Mouse (Mus musculus) embryonic facial prominence, embryonic 12.5 days (tissue): ENCODE results near the gene Plekhh3. TPM values are rescaled to one million over a fixed set of nuclear protein-coding genes. Genes with fewer than 3 reads are reported as not detected.

Experiments used
- ATAC-seq: fragments of 200-750 bp; cut with Nextera tagmentation; 2 replicates; pipeline ENCODE4 v1.8.0; 2017; ENCODE audit not compliant: insufficient number of reproducible peaks, insufficient read depth, low FRiP score, low TSS enrichment
- H3K27ac ChIP-seq: fragments of 300-500 bp; sonication (generic); 2 replicates; pipeline ENCODE4 v1.5.1; 2016; ENCODE audit warnings: mild to moderate bottlenecking
- H3K27me3 ChIP-seq: fragments of 300-500 bp; sonication (generic); 2 replicates; pipeline ENCODE4 v1.6.1; 2016; ENCODE audit warnings: mild to moderate bottlenecking, moderate library complexity
- H3K36me3 ChIP-seq: fragments of 300-500 bp; sonication (generic); 2 replicates; pipeline ENCODE4 v1.6.1; 2016; ENCODE audit warnings: mild to moderate bottlenecking
- H3K4me1 ChIP-seq: fragments of 300-500 bp; sonication (generic); 2 replicates; pipeline ENCODE4 v1.6.1; 2016
- H3K4me2 ChIP-seq: fragments of 300-500 bp; sonication (generic); replicated peaks from 2 replicates; pipeline ENCODE4 v1.6.1; 2016; ENCODE audit warnings: mild to moderate bottlenecking, moderate library complexity
- H3K4me3 ChIP-seq: fragments of 300-500 bp; sonication (generic); 2 replicates; pipeline ENCODE4 v1.5.1; 2016; ENCODE audit warnings: mild to moderate bottlenecking
- H3K9ac ChIP-seq: fragments of 300-500 bp; sonication (generic); 2 replicates; pipeline ENCODE4 v1.6.1; 2016; ENCODE audit warnings: mild to moderate bottlenecking, moderate library complexity
- H3K9me3 ChIP-seq: fragments of 300-500 bp; sonication (generic); 2 replicates; pipeline ENCODE4 v1.6.1; 2016; ENCODE audit warnings: mild to moderate bottlenecking, moderate library complexity
- WGBS: fragments of 180-500 bp; shearing (Covaris S2); methylation state at CpG from one replicate; pipeline ENCODE4 v1.1.7; 2016; 5-methylcytosine and 5-hydroxymethylcytosine counted together
- polyA plus RNA-seq: library from polyadenylated mRNA; unstranded; fragments of >200 nt; fragmentation: Nextera tagmentation; extraction: Ambion mirVana; gene quantifications from 2 replicates; pipeline ENCODE4 v1.2.1, GENCODE M21; 2016

Plekhh3 gene
- polyA plus RNA-seq, 1 experiment from 2014 or later: 10.3 TPM

DNA sequence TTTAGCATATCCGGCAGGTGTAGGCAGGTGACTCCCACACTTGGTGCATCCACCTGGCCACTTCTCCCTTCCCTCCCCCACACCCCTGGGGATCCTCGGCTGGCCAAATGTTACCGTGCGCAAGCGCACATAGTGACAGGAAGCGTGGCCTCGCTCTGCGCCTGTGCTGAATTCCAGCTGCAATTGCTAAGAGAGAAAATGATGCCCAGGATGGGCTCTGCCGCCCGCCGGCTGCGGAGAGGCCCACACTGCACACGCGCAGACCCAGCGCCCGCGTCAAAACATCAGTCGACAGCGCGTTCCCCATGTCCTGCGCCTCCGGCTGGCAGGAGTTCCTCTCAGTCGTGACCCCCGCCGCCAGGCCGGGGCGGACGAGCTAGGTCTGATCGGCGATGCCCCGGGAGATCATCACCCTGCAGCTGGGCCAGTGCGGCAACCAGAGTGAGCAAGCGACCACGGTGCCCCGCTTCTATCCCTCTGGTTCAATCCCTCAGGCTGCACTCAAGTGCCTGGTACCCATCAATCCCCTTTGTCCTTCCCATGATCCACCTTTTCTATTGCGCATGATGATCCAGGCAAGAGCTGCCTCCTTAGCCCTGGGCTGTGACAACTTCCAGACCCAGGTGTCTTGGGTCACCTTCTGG is 15.3 kb downstream of the Plekhh3 start, which contains the start of gene Tubg2:
Gene Tubg2, plus strand, starts transcription at position 180 of the 644 bp plus-strand sequence.
- H3K36me3 ChIP-seq: no peaks in the 10 kb centered on the region
- no peaks in the 10 kb centered on the region for H3K9me3 ChIP-seq
- H3K27me3 ChIP-seq: no peaks in the 10 kb centered on the region; the same call in 1 of the 2 replicates
- WGBS: 2% methylated on average over 34 of the region's 36 CpGs
- H3K9ac ChIP-seq: peak within 1 kb of the TSS; percentile 52
- peak within 1 kb of the TSS; percentile 59 for H3K4me2 ChIP-seq
- H3K27ac ChIP-seq: peak within 1 kb of the TSS; percentile 68; the same call in 1 of the 2 replicates
- H3K4me1 ChIP-seq: peaks cover 13% of the 10 kb centered on the region; the same call in 1 of the 2 replicates
- peak within 1 kb of the TSS; percentile 37 for H3K4me3 ChIP-seq
- ATAC-seq: peak; percentile 67

DNA sequence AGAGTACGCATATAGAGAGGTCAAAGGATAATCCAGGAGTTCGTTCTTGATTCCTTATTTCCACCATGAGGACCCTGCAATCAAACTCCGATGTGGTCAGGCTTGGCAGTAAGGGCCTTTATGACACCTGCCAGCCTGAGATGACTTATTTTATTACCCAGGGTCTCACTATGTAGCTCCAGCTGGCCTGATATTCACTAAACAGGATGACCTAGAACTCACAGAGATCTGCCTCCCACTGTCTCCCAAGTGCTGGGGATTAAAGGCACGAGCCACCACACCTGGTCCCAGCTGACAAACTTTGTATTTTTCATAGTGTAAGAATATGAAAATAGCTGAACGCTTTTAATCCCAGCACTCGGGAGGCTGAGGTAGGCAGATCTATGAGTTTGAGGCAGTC is 16.0 kb downstream of the Plekhh3 start:
- Histone ChIP-seq H3K4me1 (peaks cover 13% of the 10 kb centered on the region; the same call in 1 of the 2 replicates), H3K27ac (no peak overlapping the region), H3K36me3 (no peaks in the 10 kb centered on the region), H3K4me2 (peak overlapping the region; percentile 59; the same call in 1 of the 2 replicates), H3K4me3 (no peak overlapping the region), H3K9ac (no peak overlapping the region), H3K9me3 (no peaks in the 10 kb centered on the region), H3K27me3 (no peaks in the 10 kb centered on the region; the same call in 1 of the 2 replicates)
- ATAC-seq: no peak
- 69% methylated on average over 6 of the region's 6 CpGs for WGBS

DNA sequence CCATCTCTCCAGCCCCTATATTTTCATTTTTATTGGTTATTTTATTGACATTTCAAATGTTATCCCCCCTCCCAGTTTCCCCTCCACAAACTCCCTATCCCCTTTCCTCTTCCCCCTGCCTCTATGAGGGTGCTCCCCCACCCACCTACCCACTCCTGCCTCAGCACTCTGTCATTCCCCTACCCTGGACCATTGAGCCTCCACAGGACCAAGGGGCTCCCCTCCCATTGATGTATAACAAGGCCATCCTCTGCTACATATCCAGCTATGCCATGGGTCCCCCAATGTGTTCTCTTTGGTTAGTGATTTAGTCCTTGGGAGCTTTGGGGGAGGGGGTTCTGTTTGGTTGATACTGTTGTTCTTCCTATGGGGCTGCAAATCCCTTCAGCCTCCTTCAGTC is 16.5 kb downstream of the Plekhh3 start:
- no peaks in the 10 kb centered on the region; the same call in 1 of the 2 replicates for H3K27me3 ChIP-seq
- peaks cover 16% of the 10 kb centered on the region for H3K4me1 ChIP-seq
- H3K4me2 ChIP-seq: no peak overlapping the region
- H3K9ac ChIP-seq: no peak overlapping the region
- no peaks in the 10 kb centered on the region for H3K9me3 ChIP-seq
- no peak for ATAC-seq
- no peak overlapping the region for H3K27ac ChIP-seq
- H3K4me3 ChIP-seq: no peak overlapping the region
- H3K36me3 ChIP-seq: no peaks in the 10 kb centered on the region

DNA sequence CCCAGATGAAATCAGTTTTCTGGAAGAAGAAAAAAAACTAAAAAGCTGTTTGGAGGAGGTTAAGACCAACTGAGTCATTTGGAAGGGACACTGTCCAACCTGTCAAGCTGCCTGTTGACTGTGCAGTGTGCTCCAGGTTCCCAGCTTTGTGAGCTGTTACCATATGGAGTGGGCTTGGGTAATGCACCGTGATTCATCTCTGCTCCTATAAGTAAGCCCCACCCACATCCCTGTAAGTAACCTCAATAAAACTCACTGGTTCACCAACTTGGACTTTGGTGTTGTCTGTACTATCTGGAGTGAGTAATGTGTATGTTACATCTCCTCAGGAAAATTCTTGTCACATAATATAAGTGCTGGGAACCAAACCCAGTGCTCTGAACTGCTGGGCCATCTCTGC is 18.3 kb downstream of the Plekhh3 start:
- no peaks in the 10 kb centered on the region for H3K36me3 ChIP-seq
- ATAC-seq: no peak
- H3K4me1 ChIP-seq: peaks cover 34% of the 10 kb centered on the region
- no peak overlapping the region for H3K27ac ChIP-seq
- H3K4me2 ChIP-seq: no peak overlapping the region
- WGBS: 80% methylated on average over 1 of the region's 1 CpGs
- H3K4me3 ChIP-seq: no peak overlapping the region
- no peaks in the 10 kb centered on the region for H3K9me3 ChIP-seq
- H3K27me3 ChIP-seq: no peaks in the 10 kb centered on the region; the same call in 1 of the 2 replicates
- H3K9ac ChIP-seq: no peak overlapping the region

DNA sequence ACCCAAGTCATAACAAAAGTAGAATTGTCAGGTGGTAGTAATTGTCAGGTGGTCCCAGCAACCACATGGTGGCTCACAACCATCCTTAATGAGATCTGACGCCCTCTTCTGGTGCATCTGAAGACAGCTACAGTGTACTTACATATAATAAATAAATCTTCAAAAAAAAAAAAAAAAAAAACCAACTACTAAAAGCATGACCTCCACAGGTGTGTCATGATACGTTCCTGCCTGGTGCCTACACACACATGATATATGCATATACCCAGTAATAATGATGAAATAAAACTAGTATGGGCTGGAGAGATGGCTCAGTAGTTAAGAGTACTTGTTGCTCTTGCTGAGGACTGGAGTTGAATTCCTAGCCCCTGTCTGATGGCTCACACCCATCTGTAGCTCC is 20.1 kb downstream of the Plekhh3 start:
- H3K27me3 ChIP-seq: no peaks in the 10 kb centered on the region
- H3K36me3 ChIP-seq: no peaks in the 10 kb centered on the region
- 57% methylated on average over 2 of the region's 2 CpGs for WGBS
- no peak overlapping the region for H3K4me2 ChIP-seq
- H3K27ac ChIP-seq: no peak overlapping the region
- H3K9me3 ChIP-seq: no peaks in the 10 kb centered on the region
- H3K4me3 ChIP-seq: no peak overlapping the region
- peaks cover 32% of the 10 kb centered on the region for H3K4me1 ChIP-seq
- ATAC-seq: no peak
- no peak overlapping the region for H3K9ac ChIP-seq

DNA sequence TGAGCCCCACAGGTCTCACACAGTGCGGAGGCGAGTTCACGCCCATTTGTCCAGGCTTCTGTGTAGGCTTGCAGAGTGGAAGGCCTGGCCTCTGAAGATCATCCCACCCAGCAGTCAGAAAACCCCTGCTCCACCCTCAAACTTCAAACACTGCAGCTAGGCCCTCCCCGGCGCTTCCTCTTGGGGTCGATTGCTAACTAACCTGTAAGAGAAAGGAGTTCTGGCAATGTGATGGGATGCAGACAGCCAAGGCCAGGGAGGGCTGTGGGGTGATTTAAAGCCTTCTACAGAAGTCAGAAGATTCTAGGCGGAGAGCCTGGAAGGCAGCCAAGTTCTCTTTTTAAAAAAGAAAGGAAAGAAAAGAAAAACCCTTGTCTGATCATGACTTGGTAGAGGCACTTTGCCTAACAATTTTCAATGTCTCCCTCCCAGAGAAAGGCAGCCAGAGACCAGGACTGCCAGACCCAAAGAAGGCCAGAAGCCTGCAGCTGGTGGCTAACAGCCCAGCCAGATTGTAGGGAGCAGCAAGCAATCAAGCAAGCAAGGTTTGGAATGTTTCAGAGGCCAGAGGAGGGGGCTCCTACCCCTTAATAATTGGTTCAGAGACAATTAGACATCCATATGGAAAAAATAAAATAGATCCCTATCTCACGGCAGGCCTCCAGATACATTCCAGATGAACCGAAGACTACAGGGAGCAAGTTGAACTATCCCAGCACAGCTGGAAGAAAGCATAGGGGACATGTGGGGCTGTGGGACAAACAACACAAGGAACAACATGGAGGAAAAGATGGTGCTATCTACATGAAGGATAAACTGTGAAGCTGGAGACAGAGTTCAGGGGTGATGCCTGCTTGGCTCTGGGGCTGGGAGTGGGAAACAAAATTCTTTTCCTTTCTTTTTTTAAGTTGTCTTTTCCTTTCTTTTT is 21.7 kb downstream of the Plekhh3 start:
- peak; percentile 64; the same call in 1 of the 2 replicates for ATAC-seq
- Histone ChIP-seq H3K9ac (no peak overlapping the region), H3K4me1 (peaks cover 25% of the 10 kb centered on the region), H3K36me3 (no peaks in the 10 kb centered on the region), H3K27ac (peak overlapping the region; percentile 86), H3K4me2 (no peak overlapping the region), H3K9me3 (no peaks in the 10 kb centered on the region), H3K27me3 (no peaks in the 10 kb centered on the region), H3K4me3 (no peak overlapping the region)
- WGBS: 29% methylated on average over 9 of the region's 9 CpGs

DNA sequence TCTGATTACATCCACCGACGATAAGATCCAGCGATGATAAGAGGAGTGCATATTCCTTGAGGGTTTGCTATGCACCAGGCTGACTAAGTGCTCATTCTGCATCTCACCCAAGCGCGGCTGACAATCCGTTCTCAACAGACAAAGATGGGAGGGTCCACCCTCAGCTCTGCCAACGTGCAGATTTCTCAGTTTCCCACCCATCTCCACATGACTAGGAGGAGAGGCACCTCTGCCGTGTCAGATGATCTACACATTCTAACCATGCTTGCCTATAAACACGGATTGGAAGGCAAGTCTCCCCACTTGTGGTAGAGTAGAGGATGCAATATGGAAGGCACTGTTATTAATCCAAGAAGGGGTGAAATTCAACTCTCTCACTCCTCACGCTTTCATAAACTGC is 22.4 kb downstream of the Plekhh3 start:
- Histone ChIP-seq H3K9ac (no peak overlapping the region), H3K36me3 (no peaks in the 10 kb centered on the region), H3K9me3 (no peaks in the 10 kb centered on the region), H3K27me3 (no peaks in the 10 kb centered on the region), H3K4me1 (peaks cover 28% of the 10 kb centered on the region), H3K4me2 (no peak overlapping the region), H3K27ac (peak overlapping the region; percentile 86), H3K4me3 (no peak overlapping the region)
- WGBS: 59% methylated on average over 10 of the region's 10 CpGs
- ATAC-seq: no peak

DNA sequence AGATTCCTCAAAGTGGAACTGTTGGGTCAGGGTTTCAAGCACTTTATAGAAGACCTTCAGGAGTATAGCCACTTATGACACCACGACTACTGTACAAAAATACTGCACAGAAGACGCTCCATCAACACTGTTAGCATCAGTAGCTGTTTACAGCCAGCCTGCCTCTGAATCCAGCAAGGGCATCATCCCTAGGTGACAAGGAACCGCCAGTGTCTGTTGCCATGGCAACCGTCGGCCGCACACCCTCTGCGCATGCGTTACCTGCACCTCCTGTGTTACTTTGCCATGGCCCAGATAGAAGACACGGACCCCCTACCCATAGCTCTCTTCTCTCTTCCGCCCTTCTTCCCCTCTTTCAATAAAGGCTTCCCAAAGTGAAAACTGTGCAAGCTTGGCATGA is 24.8 kb downstream of the Plekhh3 start:
- Histone ChIP-seq H3K4me3 (no peak overlapping the region), H3K36me3 (no peaks in the 10 kb centered on the region), H3K27ac (no peak overlapping the region), H3K9ac (no peak overlapping the region), H3K27me3 (no peaks in the 10 kb centered on the region), H3K9me3 (no peaks in the 10 kb centered on the region), H3K4me2 (no peak overlapping the region), H3K4me1 (peaks cover 32% of the 10 kb centered on the region)
- WGBS: 21% methylated on average over 10 of the region's 10 CpGs
- ATAC-seq: no peak

DNA sequence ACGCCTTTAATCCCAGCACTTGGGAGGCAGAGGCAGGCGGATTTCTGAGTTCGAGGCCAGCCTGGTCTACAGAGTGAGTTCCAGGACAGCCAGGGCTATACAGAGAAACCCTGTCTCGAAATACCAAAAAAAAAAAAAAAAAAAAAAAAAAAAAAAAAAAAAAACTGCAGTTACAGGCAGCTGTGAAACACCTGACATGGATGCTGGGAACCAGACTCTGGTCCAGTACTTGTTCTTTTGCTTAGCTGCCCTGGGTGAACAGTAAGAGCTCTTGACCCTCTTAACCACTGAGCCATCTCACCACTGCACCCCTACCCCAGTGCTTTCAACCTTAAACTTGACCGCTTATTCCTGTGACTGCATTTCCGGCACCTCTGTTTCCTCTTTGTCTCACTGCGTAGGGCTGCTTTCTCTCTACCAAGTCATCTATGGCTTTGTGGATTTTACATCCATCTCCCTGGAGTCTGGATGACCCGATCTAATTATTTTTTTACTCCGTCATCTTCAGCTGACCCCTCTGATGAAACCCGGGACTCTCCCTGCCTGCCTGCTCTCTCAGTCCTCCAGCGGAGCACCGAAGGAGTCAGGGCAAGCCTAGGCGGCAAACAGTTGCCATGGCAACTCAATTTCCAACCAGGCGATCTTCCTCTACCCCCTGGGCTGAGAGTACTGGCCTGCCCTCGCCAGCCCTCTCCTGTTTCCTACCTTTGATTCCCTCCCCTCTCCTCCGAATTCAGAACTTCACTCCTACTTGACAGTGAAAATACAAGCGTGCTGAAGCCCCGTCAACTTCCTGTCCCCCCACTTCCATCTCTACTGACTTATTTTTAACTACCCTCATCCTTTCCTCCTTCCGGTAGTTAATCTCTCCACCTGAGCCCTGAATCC is 27.6 kb downstream of the Plekhh3 start:
- no peak overlapping the region for H3K27ac ChIP-seq
- no peak overlapping the region for H3K9ac ChIP-seq
- WGBS: 21% methylated on average over 19 of the region's 19 CpGs
- H3K27me3 ChIP-seq: peaks cover 8% of the 10 kb centered on the region
- no peaks in the 10 kb centered on the region for H3K9me3 ChIP-seq
- no peak for ATAC-seq
- peak overlapping the region; percentile 26 for H3K4me3 ChIP-seq
- H3K4me2 ChIP-seq: peak overlapping the region; percentile 48
- peaks cover 25% of the 10 kb centered on the region for H3K4me1 ChIP-seq
- H3K36me3 ChIP-seq: no peaks in the 10 kb centered on the region

DNA sequence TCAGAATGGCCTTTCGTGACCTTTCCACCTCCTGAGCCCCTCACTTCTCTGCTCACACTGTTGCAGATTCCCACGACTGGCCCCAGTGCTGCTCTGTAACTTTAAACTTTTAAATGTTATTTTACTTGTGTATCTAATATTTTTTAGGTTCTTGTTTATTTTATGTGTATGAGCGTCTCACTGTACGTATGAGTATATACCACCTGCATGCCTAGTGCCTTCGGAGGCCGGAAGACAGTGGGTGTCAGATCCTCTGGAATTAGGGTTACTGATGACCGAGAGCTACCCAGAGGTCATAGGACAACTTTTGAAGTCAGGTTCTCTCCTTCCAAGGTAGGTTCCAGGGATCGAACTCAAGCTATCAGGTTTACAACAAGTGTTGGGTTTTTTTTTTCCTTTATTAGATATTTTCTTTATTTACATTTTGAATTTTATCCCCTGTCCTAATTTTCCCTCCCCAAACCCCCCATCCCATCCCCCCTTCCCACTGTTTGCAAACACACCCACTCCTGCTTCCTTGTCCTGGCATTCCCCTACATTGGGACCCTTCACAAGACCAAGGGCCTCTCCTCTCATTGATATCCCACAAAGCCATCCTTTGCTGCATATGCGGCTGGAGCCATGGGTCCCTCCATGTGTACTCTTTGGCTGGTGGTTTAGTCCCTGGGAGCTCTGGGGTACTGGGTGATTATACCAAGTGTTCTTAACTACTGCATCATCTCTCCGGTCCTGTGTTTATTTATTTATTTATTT is 28.8 kb downstream of the Plekhh3 start:
- ATAC-seq: no peak
- Histone ChIP-seq H3K27me3 (peaks cover 8% of the 10 kb centered on the region), H3K4me2 (no peak overlapping the region), H3K4me1 (peaks cover 18% of the 10 kb centered on the region; the same call in 1 of the 2 replicates), H3K4me3 (no peak overlapping the region), H3K36me3 (no peaks in the 10 kb centered on the region), H3K27ac (no peak overlapping the region), H3K9ac (no peak overlapping the region), H3K9me3 (no peaks in the 10 kb centered on the region)
- WGBS: 87% methylated on average over 10 of the region's 10 CpGs
